Mouse (Mus musculus) small intestine, adult 2 months (tissue): ENCODE results near the gene Sigirr.

Experiments
- CTCF ChIP-seq: fragments of 200-500 bp; IDR thresholded peaks from 2 replicates; pipeline ENCODE4 v1.5.1; 2012; ENCODE audit warnings: low read depth, mild to moderate bottlenecking, control low read depth, inconsistent platforms, low read length, moderate library complexity, mixed read lengths; ENCODE audit not compliant: insufficient replicate concordance, insufficient read length; ENCODE audit errors: extremely low read depth
- POLR2A ChIP-seq: fragments of 200-500 bp; IDR thresholded peaks from 2 replicates; pipeline ENCODE4 v1.6.1; 2012; ENCODE audit warnings: low read depth, mild to moderate bottlenecking, control low read depth, inconsistent platforms, low read length, moderate library complexity

- TF ChIP-seq CTCF (no peak), POLR2A (no peak)
Measured at GRCm38 (mm10) chr7:141064576-141064975, 35.8 kb downstream of the Sigirr start.
